Mouse (Mus musculus): ENCODE data around the gene Sirt4. TPM values are rescaled to one million over a fixed set of nuclear protein-coding genes. Genes with fewer than 3 reads are reported as not detected.

Gene Sirt4
- polyA plus RNA-seq, 1 experiment: 34.6 TPM

DNA sequence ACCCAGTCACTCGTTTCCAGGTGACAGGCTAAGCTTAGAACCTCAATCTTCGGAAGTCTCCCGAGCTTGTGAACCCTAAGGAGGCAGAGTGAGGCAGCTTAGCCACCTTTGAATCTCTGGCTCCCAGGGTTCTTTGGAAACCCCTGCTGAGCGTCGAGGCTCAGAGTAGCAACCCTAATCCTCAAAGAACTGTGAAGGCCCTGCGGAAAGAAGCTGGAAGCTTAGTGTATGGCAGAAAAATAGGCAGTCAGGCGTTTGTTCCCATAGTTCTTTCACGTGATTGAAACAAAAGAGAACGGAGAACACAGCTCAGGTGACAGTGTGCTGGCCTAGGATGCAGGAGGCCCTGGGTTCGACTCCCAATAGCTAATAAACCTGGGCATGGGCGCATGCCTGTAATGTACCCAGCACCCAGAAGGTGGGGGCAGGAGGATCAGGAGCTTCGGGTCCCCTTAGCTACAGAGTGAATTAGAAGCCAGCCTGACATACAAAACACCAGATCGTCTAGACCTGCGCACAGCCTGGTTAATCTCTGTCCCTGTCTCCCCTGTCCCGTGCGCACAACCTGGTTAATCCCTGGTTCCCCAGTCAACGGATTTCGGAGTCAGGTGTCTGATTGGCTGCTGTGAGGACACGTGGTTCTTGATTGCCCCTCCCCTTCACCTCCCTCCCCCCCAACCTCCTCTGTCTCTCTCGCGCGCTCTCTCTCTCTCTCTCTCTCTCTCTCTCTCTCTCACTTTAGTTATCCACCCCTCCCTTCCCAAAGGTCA, 9.0 kb downstream of the Sirt4 start:
- Histone ChIP-seq H3K27ac (ENCODE audit: control insufficient read depth, insufficient read depth, low read depth, low read length) (peak overlapping the region; percentile 53), H3K4me3 (ENCODE audit: control insufficient read depth, low read depth, low read length) (peak overlapping the region; percentile 74), H3K4me1 (ENCODE audit: control insufficient read depth, insufficient read depth, low read length) (peaks cover 35% of the 10 kb centered on the region), H3K27me3 (ENCODE audit: control insufficient read depth, insufficient read depth, low read length) (no peaks in the 10 kb centered on the region; the same call in 1 of the 2 replicates), H3K36me3 (ENCODE audit: control insufficient read depth, insufficient read depth, low read length) (no peaks in the 10 kb centered on the region)
- TF ChIP-seq POLR2A (IDR thresholded peaks at IDR 0.05; ENCODE audit: control insufficient read depth, low read depth, low read length) (no peak), CTCF (IDR thresholded peaks at IDR 0.05; ENCODE audit: control insufficient read depth, insufficient read depth, insufficient replicate concordance, low read depth, low read length) (no peak)

- Histone ChIP-seq H3K27me3 (ENCODE audit: control insufficient read depth, insufficient read depth, low read length) (no peaks in the 10 kb centered on the region; the same call in 1 of the 2 replicates), H3K4me3 (ENCODE audit: control insufficient read depth, low read depth, low read length) (peak overlapping the region; percentile 51), H3K4me1 (ENCODE audit: control insufficient read depth, insufficient read depth, low read length) (peaks cover 26% of the 10 kb centered on the region), H3K27ac (ENCODE audit: control insufficient read depth, insufficient read depth, low read depth, low read length) (peak overlapping the region; percentile 54), H3K36me3 (ENCODE audit: control insufficient read depth, insufficient read depth, low read length) (no peaks in the 10 kb centered on the region)
- TF ChIP-seq POLR2A (IDR thresholded peaks at IDR 0.05; ENCODE audit: control insufficient read depth, low read depth, low read length) (no peak), CTCF (IDR thresholded peaks at IDR 0.05; ENCODE audit: control insufficient read depth, insufficient read depth, insufficient replicate concordance, low read depth, low read length) (no peak)
These were observed 10.2 kb downstream of the Sirt4 start for GRCm38 (mm10) chr5:115474174-115474828.

DNA sequence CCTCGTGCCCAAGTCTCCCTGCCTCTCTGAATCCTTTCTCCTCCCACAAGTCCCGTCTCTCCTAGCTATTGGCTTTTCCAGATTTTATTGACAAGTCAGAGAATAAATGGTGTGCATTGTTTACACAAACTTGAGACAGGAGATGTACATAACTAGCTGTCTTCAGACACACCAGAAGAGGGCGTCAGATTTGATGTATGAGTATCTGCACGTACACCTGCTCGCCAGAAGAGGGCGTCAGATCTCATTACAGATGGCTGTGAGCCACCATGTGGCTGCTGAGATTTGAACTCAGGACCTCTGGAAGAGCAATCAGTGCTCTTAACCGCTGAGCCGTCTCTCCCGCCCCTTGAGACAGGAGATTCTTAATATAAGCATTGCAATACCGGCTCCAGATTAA, 11.3 kb downstream of the Sirt4 start:
- Histone ChIP-seq H3K4me1 (ENCODE audit: control insufficient read depth, insufficient read depth, low read length) (peaks cover 25% of the 10 kb centered on the region), H3K36me3 (ENCODE audit: control insufficient read depth, insufficient read depth, low read length) (no peaks in the 10 kb centered on the region), H3K4me3 (ENCODE audit: control insufficient read depth, low read depth, low read length) (no peak overlapping the region), H3K27me3 (ENCODE audit: control insufficient read depth, insufficient read depth, low read length) (no peaks in the 10 kb centered on the region; the same call in 1 of the 2 replicates), H3K27ac (ENCODE audit: control insufficient read depth, insufficient read depth, low read depth, low read length) (no peak overlapping the region)
- TF ChIP-seq POLR2A (IDR thresholded peaks at IDR 0.05; ENCODE audit: control insufficient read depth, low read depth, low read length) (no peak), CTCF (IDR thresholded peaks at IDR 0.05; ENCODE audit: control insufficient read depth, insufficient read depth, insufficient replicate concordance, low read depth, low read length) (no peak)

- H3K4me1 ChIP-seq (ENCODE audit: control insufficient read depth, insufficient read depth, low read length): peaks cover 20% of the 10 kb centered on the region
- H3K36me3 ChIP-seq (ENCODE audit: control insufficient read depth, insufficient read depth, low read length): no peaks in the 10 kb centered on the region
- H3K27me3 ChIP-seq (ENCODE audit: control insufficient read depth, insufficient read depth, low read length): no peaks in the 10 kb centered on the region; the same call in 1 of the 2 replicates
- no peak overlapping the region for H3K27ac ChIP-seq (ENCODE audit: control insufficient read depth, insufficient read depth, low read depth, low read length)
- peak overlapping the region; percentile 20; the same call in 1 of the 2 replicates for H3K4me3 ChIP-seq (ENCODE audit: control insufficient read depth, low read depth, low read length)
- TF ChIP-seq CTCF (IDR thresholded peaks at IDR 0.05; ENCODE audit: control insufficient read depth, insufficient read depth, insufficient replicate concordance, low read depth, low read length): peak; percentile 70; the same call in 1 of the 2 replicates
- TF ChIP-seq POLR2A (IDR thresholded peaks at IDR 0.05; ENCODE audit: control insufficient read depth, low read depth, low read length): no peak
These were observed 13.6 kb downstream of the Sirt4 start for GRCm38 (mm10) chr5:115470766-115471531.

DNA sequence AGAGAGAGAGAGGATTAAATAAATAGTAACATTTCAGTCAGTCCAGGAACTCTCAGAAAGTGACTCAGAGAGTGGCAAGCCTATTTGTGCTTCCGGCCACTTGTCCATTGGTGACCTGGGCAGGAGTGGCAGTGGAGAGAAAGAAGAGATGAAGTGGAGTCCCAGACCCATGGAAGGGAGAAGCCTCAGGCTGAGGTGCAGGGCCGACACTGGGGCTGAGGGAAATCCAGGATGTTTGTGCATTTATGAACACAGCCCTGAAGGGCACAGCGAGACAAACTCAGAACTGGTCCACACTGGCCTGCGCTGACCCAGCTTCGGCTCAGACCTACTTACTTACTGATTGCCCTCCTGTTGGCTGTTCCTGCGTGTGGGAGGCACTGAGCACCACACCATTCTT, 14.7 kb downstream of the Sirt4 start:
- H3K4me3 ChIP-seq (ENCODE audit: control insufficient read depth, low read depth, low read length): no peak overlapping the region
- H3K27me3 ChIP-seq (ENCODE audit: control insufficient read depth, insufficient read depth, low read length): no peaks in the 10 kb centered on the region
- peaks cover 13% of the 10 kb centered on the region for H3K4me1 ChIP-seq (ENCODE audit: control insufficient read depth, insufficient read depth, low read length)
- no peak for TF ChIP-seq CTCF (IDR thresholded peaks at IDR 0.05; ENCODE audit: control insufficient read depth, insufficient read depth, insufficient replicate concordance, low read depth, low read length)
- no peak for TF ChIP-seq POLR2A (IDR thresholded peaks at IDR 0.05; ENCODE audit: control insufficient read depth, low read depth, low read length)
- H3K36me3 ChIP-seq (ENCODE audit: control insufficient read depth, insufficient read depth, low read length): no peaks in the 10 kb centered on the region
- no peak overlapping the region for H3K27ac ChIP-seq (ENCODE audit: control insufficient read depth, insufficient read depth, low read depth, low read length)

DNA sequence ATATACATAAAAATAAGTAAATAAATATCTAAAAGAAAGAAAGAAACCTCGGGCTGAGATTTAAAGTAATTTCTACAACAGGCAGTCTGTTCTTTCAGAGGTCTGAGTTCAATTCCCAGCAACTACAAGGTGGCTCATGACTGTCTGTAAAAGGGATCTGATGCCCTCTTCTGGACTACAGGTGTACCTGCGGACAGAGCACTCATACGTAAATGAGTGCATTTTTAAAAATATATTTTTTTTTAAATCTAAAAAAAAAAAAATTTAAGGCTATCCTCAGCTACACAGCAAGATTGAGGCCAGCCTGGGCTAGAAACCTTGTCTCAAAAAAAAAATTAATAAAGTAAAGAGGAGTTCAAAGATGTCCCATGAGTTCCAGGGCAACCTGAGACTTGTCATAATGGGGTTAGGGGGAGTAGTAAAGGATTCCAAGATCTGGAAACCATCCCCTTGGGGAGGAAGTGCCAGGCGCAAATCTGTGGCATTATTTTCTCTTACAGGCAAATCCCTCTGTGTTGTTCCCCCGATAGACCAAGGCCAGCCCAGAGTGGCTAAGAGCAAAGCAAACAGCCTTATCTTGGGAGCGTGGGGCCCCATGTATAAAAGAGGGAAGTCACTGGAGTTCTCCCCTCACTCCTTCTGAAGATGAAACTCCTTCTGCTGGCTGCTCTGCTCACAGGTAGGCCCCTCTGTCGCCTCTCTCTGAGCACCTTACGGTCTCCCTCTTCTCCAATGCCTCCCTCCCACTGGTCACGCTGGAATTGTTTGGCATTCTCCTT, 18.7 kb downstream of the Sirt4 start, which contains the start of gene Pla2g1b:
Gene Pla2g1b, plus strand, starts transcription at position 621 of the 779 bp plus-strand sequence.
- Histone ChIP-seq H3K27ac (ENCODE audit: control insufficient read depth, insufficient read depth, low read depth, low read length) (no peak within 1 kb of the TSS), H3K27me3 (ENCODE audit: control insufficient read depth, insufficient read depth, low read length) (no peaks in the 10 kb centered on the region), H3K4me3 (ENCODE audit: control insufficient read depth, low read depth, low read length) (no peak within 1 kb of the TSS), H3K4me1 (ENCODE audit: control insufficient read depth, insufficient read depth, low read length) (peaks cover 11% of the 10 kb centered on the region), H3K36me3 (ENCODE audit: control insufficient read depth, insufficient read depth, low read length) (no peaks in the 10 kb centered on the region)
- TF ChIP-seq CTCF (IDR thresholded peaks at IDR 0.05; ENCODE audit: control insufficient read depth, insufficient read depth, insufficient replicate concordance, low read depth, low read length): no peak
- no peak for TF ChIP-seq POLR2A (IDR thresholded peaks at IDR 0.05; ENCODE audit: control insufficient read depth, low read depth, low read length)

Data from testis, adult 2 months (tissue).